Mouse (Mus musculus) thymus, postnatal 14 days (tissue): ENCODE results near the gene Nrg3.
"Not testable (repeated sequence)": the region's sequence is repeated elsewhere in the genome, so short reads cannot be mapped to it uniquely, and the experiment has no call there.

Experiments used
- DNase-seq: peaks from one replicate; pipeline ENCODE4 v3.0.0; 2021

Nrg3 gene

GRCm38 (mm10) chr14:39191946-39192345 is 280.9 kb downstream of the Nrg3 start:
- DNase-seq, result no peak

GRCm38 (mm10) chr14:39173709-39174108 is 299.2 kb downstream of the Nrg3 start:
- DNase-seq, result no peak

- no peak for DNase-seq
Measured at GRCm38 (mm10) chr14:39160140-39160539, 312.7 kb downstream of the Nrg3 start.

- no peak for DNase-seq
Measured at GRCm38 (mm10) chr14:39155462-39155861, 317.4 kb downstream of the Nrg3 start.

- no peak for DNase-seq
Measured at GRCm38 (mm10) chr14:39129766-39130165, 343.1 kb downstream of the Nrg3 start.

- DNase-seq, result no peak
Measured at GRCm38 (mm10) chr14:39117977-39118376, 354.9 kb downstream of the Nrg3 start.

GRCm38 (mm10) chr14:39116522-39117231 is 356.2 kb downstream of the Nrg3 start:
- not testable (repeated sequence) for DNase-seq

GRCm38 (mm10) chr14:39109566-39109965 is 363.3 kb downstream of the Nrg3 start:
- no peak for DNase-seq

- no peak for DNase-seq
Measured at GRCm38 (mm10) chr14:39106776-39107175, 366.1 kb downstream of the Nrg3 start.

GRCm38 (mm10) chr14:39095219-39095618 is 377.7 kb downstream of the Nrg3 start:
- DNase-seq, result no peak

GRCm38 (mm10) chr14:39079461-39079860 is 393.4 kb downstream of the Nrg3 start:
- DNase-seq, result no peak

- no peak for DNase-seq
Measured at GRCm38 (mm10) chr14:39051542-39051941, 421.3 kb downstream of the Nrg3 start.

GRCm38 (mm10) chr14:39049021-39049420 is 423.9 kb downstream of the Nrg3 start:
- no peak for DNase-seq

GRCm38 (mm10) chr14:39044290-39044689 is 428.6 kb downstream of the Nrg3 start:
- DNase-seq, result no peak

GRCm38 (mm10) chr14:39043793-39044192 is 429.1 kb downstream of the Nrg3 start:
- DNase-seq, result no peak

- no peak for DNase-seq
Measured at GRCm38 (mm10) chr14:39043384-39043783, 429.5 kb downstream of the Nrg3 start.

- DNase-seq, result no peak
Measured at GRCm38 (mm10) chr14:39039046-39039445, 433.8 kb downstream of the Nrg3 start.

GRCm38 (mm10) chr14:39034482-39034881 is 438.4 kb downstream of the Nrg3 start:
- no peak for DNase-seq

- DNase-seq, result no peak
Measured at GRCm38 (mm10) chr14:39023065-39023464, 449.8 kb downstream of the Nrg3 start.

- DNase-seq, result no peak
Measured at GRCm38 (mm10) chr14:39014126-39014525, 458.8 kb downstream of the Nrg3 start.

GRCm38 (mm10) chr14:38997843-38998242 is 475.0 kb downstream of the Nrg3 start:
- DNase-seq, result no peak

- no peak for DNase-seq
Measured at GRCm38 (mm10) chr14:38992574-38992866, 480.4 kb downstream of the Nrg3 start.

- no peak for DNase-seq
Measured at GRCm38 (mm10) chr14:38991847-38992573, 480.9 kb downstream of the Nrg3 start.

GRCm38 (mm10) chr14:38959367-38959766 is 513.5 kb downstream of the Nrg3 start:
- DNase-seq, result no peak

GRCm38 (mm10) chr14:38937481-38937880 is 535.4 kb downstream of the Nrg3 start:
- DNase-seq, result no peak
